Mouse (Mus musculus) cerebellum, adult 8-10 months (tissue): Measurements from ENCODE around the gene Psmg3.
A peak's percentile ranks its signal among the peaks of the same experiment; 100 is the strongest.

Source experiments
- DNase-seq: peaks from one replicate; pipeline ENCODE4 v3.0.0; 2022

The Psmg3 gene

DNA sequence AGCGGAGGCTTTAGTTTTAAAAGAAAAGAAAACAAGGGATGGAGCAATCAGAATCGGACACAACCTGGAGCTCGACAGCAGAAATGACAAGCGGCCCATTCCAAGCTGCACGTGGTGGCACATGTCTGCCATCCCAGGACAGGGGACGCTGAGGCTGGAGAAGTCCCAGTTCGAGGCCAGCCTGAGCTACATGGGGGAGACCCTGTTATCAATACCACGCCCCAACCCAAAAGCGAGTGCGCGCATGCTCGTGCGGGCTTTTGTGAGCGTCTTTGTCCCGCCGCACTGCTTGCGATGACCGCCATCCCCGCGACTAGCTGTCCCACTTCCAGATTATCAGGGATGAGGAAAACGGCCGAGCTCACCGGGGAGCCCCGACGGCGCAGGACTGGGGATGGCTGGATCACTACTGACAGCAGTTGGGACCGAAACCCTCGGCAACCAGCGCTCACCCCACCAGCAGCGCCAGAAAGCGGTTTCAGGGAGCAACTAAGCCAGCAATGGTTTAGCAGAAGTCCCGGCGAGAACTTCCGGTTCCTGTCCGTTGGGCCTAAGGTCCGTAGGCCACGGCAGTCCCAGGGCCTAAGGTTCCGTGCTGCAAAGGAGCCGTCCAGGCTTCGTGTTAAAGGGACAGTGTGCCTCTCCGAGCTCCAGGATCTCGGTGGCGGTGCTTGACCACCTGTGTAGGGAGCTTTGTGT is at the start of gene Psmg3, which contains the start of gene Gm26938:
Gene Psmg3 (minus strand): TSS at position 529 of the 699 bp plus-strand sequence.
Gene Gm26938 (minus strand): TSS at position 51 of the 699 bp plus-strand sequence.
- peak; percentile 94 for DNase-seq

DNA sequence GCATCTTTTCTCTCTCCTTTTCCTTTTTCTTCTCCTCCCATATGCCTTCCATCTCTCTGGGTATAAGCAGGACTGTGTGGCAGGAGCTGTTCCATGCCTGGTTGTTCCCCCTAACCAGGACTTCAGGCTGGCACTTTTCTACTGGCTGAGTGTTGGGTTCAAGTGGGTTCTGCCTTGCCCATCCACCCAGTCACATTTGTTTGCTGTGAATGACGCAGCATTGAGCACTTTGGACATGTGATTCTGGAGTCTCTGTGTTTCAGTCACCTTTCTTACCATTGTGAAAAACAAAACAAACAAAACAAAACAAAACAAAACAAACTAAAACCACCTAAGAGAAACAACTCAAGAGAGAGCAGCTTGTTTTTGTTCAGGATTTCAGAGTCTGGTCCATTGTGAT is 44.8 kb upstream of the Psmg3 start:
- no peak for DNase-seq

DNA sequence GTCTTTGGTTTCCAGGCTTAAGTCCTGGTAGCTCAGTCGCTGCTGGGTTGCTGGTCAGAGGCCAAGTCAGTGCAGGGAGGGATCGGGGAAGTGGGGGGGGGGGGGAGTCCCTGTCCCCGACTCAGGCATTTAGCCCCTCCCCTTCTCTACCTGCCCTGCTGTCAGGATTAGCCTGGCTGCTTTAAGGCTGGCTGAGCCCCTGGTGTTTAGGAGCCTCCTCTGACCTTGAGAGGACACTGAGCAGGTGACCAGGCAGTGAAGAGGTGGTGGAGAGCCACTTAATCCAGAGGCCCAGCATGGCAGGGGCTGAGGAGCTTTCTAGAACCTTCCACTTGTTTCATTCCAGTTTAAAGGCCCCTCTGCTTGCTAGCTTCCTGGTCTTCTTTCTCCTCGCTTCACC is 44.2 kb upstream of the Psmg3 start:
- DNase-seq: no peak

DNA sequence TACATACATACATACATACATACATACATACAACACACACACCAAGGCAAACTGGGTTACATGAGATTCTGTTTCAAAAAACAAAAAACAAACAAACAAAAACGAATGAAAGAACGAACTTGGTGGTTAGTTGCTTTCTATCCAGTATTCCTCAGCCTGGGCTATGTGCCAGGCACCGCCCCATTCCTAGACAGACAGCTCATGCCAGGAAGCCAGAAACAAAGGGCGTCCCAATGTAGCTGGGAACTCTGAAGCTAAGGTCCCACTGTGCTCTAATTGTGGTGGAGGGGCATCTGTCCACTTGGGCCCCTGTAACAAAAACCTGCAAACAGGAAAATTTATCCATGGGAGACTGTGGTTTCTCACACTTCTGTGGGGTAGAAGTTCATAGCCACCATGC is 36.1 kb upstream of the Psmg3 start:
- DNase-seq: no peak

DNA sequence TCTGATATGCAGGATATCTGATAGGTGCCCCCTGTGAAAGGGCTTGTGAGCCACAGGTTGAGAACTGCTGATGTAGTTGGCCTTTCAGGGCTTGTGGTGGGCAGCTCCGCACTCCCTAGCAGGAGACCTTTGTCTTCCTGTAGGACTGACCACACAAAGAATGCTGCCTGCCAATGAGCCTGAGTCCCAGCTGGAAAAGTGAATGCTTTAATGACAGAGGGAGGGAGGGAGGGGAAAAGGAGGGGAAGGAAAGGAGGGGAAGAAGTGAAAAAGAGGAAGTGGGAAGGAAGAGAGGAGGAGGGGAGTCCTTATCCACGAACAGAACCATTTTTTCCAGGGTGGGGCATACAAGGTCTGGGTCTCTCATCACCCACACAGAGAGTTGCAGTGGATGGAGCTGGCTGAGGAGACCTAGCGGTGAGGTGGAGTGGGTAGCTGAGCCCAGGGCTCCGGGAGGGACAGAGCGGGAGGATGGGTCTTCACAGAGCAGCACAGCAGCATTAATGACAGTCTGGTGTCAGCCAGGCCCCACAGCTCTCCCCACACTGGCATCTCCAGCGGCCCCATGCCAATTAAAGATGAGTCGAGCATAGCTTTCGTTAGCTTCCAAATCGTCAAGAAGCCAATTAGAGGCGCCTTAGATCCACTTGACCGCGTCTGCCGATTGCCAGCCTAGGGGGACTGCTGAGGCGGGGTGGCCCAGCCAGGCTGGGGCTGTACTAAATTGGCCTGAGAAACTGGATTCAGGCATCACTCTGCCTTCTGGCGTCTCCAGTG is 33.8 kb upstream of the Psmg3 start:
- no peak for DNase-seq

DNA sequence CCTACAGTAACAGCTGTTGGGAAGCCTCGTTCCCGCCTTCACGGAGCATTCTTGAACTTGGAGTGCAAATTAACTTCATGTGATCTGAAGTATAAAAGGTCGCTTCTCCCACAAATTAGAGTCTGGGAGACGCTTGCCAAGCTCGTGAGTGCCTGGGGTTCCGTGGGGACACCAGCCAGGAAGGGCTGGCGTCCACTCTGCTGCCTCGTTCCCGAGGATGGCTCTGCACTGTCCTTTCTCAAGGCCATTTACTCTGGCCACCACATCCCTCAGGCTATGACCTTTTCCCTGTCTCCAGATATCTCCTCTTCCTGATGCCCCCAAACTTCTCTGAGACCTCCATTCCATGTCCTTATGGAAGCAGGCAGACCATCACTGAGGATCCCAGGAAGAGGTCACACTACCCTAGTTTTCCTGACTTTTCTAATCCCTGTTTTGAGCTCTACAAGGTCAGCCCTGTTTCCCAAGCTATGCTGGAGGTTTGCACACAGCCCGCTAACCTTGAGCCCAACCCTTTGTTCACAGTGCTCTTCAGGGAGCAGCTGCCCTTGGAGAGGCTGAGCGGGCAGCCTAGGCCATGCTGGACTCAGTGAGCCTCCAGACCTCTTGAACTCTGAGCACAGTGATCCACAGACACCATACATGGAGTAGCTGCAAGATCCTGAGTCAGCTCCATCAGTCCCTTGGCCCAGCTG is 23.1 kb upstream of the Psmg3 start:
- DNase-seq: no peak

DNA sequence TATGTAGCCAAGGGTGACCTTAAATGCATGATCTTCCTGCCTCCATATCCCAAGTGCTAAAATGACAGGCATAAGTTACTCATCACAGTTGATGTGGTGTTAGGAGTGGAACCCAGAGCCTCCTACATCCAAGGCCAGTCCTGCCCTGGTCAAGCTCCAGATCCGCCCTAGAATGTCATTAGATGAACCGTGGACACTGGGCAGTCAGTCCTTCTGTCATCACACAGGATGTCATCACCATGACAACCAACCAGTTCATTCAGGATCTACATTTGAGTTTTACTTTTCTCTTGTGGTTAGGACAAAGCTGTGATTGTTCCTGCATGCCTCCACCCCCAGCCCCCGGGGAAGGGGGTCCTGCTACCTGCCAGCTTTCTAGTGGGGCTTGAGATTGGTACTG is 12.5 kb upstream of the Psmg3 start:
- DNase-seq: no peak

DNA sequence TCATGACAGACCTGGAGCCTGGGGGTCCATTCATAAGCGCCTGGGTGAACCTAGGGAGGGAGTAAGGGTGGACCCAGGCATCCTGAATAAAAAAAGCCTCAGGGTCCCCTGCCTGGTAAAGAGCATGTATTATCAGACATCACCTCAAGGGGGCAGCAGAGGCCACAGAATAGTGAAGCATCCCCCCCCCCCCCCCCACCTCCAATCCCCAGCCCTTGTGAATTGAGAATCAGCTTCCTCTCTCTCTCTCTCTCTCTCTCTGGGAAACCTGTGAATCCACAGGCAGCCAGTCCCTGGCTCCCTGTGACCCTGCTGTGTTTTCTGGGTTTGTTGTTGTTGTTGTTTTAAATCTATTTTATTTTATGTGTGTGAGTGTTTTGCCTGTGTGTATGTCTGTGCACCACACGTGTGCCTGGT is 11.8 kb upstream of the Psmg3 start:
- DNase-seq: peak; percentile 53

DNA sequence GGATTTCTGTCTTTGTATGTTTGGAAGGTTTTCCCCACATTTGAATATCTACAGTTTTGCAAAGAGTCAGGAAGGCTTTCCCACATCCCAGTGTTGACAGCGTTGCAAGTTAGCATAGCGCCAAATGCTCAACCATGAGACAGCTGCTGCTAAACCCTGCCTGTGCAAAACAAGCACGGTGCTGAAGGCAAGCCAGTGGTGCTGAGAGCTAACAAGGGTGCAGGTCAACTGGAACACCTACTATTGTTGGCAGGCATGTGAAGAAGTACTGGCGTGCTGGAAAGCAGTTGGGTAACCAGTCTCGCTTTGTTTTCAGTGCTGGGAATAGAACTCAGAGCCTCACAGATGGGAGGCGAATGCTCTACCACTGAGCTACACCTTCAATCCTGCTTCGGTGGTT is 9.0 kb upstream of the Psmg3 start:
- DNase-seq: no peak

DNA sequence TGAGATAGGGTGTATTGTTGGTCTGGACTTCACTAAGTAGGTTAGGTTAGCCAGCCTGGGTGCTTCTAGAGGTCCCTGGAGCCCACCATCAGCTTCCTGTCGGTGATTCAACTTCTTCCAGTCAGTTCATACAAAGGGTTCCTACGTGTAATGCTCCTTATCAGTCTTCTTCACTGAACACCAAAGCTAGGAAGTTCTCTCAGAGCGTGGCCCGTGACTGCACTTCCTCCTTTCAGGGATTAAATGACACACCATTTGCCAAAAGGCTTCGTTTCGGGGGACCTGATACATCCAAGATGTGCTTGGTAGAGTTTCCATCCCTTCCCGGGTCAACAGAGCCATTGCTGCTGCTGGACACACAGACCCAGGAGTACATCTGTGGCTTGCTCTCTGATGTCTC is 5.4 kb upstream of the Psmg3 start:
- no peak for DNase-seq

DNA sequence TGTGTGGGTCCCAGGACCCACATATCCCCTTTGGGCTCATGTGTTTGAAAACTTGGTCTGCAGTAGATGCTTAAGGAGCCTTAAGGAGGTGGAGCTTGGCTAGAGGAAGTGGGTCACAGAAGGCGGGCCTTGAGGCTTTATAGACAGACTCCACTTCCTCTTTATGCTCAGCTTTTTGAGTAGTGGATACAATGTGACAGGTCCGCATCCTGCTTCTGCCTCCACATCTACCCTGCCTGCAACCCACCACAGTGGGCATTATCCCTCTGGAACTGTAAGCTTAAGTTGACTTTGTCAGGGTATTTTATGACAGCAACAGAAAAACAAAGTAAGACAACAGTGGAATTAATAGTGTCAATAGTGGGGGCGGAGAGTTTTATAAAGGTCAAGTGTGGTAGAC is 4.0 kb upstream of the Psmg3 start:
- no peak for DNase-seq

DNA sequence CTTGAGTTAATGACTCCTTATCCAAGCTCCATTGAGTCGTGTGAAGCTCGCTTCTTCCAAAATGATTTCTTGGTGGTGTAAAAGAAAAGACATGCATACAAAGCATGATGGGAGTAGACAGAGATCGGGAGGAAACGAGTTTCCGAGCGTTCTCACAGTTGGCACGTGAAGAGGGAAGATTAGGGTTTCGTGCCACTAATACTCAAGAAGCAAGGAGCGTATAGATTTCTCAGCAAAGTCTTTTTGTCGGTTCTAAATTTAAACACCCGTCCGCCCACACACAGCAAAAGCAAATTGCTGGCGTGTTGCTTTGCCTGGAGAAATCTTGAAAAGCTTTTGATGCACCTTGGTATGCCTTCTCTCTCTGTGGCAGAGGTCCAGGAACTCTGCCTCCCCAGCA is 2.7 kb upstream of the Psmg3 start:
- DNase-seq: no peak

DNA sequence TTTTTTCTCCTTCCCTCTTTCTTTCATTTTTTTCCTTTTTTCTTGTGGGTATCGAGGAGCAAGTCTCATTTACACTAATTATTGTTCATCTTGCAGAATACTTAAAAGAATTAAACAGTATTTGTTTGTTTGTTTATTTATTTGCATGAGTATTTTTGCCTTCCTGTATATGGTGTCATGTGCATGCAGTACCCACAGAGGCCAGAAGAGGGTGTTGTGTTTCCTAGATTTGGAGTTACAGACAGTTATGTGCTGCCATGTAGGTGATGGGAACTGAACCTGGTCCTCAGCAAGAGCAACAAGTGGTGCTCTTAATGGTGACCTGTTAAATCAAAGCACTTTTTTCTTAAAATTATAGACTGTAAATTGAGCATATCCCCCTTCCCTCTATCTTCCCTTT is 908 bp upstream of the Psmg3 start:
- no peak for DNase-seq

DNA sequence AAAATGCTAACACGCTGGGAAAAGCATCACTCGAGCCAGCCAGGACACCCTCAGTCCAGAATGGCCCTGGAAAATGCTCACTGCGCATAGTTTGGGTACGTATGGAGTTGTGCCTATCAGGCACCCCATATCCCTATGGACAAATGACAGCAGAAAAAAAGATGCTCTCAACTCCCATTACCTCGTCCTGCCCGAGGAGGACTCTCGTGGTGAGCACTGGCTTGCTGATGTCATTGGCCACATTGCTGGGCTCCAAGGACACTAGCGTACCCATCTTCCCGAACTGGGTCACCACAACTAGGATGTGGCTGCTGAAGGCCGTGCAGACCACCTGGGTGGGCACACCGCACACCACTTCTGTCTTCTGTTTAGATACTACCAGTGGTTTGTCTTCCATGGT is 738 bp downstream of the Psmg3 start:
- no peak for DNase-seq

DNA sequence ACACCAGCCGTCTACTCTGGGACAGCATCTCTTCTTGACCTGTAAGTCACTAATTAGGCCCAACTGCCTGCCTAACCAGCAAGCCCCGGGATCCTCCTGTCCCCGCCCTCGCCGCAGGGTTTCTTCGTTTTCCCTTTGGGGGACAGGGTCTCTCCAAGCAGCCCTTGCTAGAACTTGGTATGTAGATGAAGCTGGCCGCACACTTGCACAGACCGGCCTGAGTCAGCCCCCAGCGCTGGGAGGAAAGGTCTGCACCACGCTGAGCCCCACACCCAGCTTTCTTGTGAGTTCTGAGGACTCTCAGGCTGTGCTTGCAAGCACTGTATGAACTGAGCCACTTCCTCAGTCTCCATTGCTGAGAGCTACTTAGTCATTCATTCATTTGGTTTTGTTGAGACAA is 2.2 kb downstream of the Psmg3 start:
- no peak for DNase-seq

DNA sequence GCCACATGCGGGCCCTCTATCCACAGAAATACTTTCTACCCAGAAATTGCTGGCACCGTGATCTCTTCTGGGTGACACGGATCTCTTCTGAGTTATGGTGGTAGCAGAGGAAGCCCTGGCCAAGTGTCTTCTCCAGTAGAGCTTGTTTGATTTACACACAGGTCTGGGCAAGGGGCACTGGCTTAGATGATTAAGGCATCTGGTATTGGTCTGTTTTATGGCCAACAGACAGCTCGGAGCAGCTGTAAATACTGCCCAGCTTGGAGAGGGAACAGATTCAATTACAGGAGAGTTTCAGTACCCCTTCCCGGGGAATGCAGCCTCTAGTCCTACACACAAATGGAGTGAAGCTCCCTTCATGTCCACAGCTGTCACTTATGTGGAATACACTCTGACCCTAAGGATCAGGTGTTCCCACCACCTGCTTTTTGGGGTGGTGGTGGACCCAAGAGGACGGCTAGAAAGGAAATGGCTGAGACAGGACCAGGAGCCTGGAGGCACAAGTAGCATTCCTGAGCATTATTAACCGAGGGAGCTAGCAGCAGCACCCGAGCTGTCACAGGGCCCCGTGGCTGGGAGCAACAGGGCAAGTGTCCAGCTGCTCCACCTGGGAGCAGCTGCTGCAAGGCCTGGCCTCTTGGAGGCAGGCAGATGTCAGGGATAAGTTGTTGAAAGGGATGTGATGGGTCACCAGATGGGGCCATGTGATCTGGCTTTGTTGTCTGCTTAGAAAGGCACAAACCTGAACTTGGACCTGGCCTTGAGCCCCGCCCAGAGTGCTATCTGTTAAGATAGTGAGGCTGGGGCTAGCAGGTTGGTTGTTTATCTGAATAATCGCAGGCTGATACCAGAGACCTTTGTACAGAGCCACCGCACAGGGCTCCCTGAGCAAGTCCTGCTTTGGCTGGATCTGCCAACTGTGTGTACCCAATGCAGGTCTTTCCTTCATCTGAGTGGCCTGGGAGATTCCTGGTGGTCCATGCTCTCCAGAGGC is 4.9 kb downstream of the Psmg3 start:
- DNase-seq: no peak

DNA sequence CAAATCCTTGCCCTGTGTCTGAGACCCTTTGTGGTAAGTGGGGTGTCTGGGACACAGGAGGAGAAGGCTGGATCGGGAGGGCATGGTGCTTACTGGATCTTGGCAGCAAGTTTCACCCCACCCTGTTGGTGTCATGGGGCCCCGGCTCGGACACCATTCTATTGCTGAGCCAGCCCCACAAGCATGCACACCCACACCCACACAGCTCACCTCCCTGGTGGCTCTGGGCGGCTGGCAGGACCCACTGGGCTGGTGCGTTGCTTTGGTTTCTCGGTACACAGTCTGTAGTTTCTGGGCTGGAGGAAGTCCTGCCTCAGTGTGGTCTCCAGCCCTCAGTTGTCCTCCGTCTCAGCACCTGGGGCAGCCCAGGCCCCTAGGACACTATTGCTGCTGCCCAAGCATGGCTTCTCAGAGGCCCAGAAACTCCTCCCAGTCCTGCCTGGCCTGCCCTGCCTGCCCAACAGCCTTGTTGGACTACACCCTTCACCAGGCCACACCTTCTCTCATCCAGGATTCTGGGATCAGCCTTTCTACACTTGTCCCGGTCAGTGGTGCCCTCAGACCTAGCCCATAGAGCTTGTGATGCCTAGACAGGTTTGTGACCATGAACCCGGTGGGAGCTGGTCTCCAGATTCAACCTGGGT is 7.0 kb downstream of the Psmg3 start, which contains the start of gene Tmem184a:
Gene Tmem184a (minus strand): TSS at position 380 of the 644 bp plus-strand sequence.
- DNase-seq: no peak

DNA sequence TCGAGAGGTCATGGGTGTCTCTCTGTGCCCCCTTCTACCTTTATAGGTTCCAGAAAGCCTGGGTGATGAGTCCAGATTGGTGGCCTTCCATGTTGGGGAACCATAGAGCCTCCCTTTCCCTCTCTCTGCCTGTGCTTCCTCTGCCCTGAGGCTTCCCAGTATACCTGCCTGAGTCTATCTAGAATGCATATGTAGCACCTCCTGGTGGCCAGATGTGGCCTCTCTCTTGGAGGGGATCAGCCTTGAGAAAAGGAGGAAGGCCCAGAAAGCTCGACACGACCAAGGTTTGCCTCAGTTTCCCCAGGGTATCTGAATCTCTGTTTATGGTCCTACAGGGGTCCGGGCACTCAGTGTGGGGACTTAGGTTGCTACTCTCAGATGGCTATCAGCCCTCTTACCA is 7.9 kb downstream of the Psmg3 start:
- no peak for DNase-seq

DNA sequence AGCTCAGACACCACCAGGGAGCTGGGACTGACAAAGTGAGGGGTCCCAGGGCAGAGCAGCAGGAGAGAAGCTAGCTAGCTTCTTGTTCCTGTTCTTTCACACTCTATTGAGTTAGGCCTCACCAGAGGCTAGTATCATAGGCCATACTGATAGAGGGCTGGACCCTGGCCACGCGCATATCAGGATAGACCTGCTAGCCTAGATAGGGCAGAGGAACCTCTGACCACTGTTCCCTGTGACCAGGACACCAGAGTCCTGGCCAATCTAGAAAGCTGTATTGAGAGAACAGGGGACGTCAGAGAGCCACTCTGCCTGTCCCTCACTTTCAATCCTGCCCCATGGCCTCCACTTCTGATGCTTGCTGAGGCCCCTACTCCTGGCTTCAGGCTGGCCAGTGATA is 8.6 kb downstream of the Psmg3 start:
- no peak for DNase-seq

DNA sequence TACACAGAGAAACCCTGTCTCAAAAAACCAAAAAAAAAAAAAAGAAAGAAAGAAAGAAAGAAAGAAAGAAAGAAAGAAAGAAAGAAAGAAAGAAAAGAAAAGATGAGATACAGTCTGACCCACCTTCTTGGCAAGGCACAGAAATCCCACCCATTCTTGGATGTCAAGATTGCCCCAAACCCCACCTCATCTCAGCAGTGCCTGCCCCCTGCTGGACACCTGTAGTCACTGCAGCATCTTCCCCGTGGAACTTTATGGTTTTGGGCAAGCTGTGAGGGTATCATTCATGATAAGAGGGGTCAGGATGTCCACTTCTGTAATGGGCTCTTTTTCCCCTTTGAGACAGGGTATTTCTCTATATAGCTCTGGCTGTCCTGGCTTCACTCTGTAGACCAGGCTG is 9.4 kb downstream of the Psmg3 start:
- DNase-seq: no peak

DNA sequence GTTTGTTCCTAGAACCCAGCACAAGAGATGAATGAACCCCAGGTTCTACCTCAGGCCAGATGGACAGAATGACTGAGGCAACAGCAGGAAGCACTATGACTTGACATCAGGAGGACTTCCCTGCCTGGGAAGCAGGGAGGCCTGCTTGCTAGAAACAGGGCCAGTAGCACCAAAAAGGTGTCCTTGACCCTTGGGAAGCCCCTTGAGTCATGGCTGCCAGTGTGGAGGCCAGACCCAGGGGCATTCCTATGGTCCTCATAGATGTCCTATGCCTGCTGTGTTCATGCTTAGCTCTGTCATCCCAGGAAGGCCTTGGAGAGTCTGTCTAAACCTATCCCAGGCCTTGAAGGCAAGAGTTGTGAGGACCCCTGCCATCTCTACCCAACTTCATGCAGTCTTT is 10.2 kb downstream of the Psmg3 start:
- DNase-seq: no peak

DNA sequence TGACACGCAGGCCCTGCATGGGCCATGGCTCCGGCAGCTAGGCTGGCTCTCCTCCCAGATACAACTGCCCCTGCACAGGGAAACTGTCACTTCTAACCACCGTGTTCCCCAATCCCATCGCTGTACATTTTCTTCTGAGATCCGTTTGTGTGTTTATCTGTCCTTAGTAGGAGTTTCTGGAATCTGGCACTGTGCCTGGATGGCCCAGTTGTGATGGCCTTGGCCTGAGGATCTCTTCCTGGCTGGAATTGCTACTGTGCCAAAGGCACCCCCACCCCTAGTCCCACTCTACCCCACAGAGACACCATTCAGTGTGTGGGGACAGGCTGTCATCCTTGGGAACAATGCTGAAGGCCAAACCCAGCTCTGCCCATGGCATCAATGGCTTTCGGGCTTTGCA is 10.7 kb downstream of the Psmg3 start:
- no peak for DNase-seq
